Mouse (Mus musculus) MEL-GATA-1-ER (cell line): ENCODE data around the gene Fhl2.

Source experiments
- DNase-seq: peaks from one replicate; pipeline ENCODE4 v3.0.0-alpha.2; 2012; ENCODE audit warnings: low read depth; ENCODE audit errors: extremely low read depth

Fhl2 gene

DNA sequence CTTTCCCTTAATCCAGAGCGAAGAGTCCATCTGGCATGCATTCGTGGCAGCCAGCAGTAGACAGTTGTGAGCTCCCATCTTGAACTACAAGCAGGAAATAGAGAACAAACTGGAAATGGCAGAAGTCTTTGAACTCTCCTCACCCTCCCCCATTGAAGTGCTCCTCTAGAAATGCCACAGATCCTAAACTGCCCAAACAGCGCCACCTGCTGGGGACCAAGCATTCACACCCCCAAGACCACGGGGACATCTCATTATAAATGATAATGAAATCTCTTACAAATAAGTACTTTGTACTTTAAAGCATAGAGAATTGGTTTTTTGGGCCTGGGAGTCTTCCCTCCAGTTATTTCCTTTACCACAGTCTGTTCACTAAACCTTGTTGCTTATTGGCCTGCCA is 86.2 kb downstream of the Fhl2 start:
- DNase-seq: peak; percentile 59

DNA sequence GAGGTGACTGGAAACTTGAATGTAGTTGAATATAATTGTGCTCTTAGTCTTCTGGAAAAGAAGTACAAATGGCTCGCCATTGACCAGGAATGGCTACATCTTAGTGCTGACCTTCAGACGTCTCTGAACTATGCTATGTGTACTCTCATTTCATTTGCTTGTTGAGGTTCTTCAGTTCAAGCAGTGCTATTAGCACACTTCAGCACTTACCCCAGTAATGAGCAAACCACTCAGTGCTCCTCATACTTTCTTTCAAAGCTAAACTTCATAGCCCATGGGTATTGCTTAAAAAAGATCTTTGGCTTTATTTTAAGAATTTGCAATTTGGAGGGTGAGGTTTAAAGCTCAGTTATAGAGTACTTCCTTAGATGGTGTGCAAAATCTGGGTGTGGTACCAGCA is 88.1 kb downstream of the Fhl2 start:
- no peak for DNase-seq

GRCm38 (mm10) chr1:43098031-43098984 is 98.5 kb downstream of the Fhl2 start, which contains the start of the genes Tgfbrap1 and AI597479:
TSS of gene Tgfbrap1 (minus strand) at chr1:43098637.
TSS of gene AI597479 (plus strand) at chr1:43098710.
- DNase-seq: peak; percentile 68

DNA sequence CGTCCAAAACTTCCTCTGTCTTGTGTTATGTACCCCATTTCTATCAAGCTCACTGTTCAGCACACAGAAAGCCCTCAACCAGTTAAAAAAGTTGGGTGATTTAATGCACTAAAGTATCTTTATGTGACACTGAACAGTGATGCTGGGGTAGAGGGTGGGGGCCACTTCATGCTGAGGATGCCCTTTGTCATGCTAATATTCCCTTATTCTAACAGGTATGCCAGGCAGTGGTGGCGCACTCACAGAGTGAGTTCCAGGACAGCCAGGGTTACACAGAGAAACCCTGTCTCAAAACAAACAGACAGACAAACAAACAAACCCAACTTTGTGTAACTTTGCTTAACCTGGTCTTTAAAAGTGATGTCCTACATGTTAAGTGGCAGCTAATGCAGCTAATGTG is 102.6 kb downstream of the Fhl2 start:
- DNase-seq: no peak

DNA sequence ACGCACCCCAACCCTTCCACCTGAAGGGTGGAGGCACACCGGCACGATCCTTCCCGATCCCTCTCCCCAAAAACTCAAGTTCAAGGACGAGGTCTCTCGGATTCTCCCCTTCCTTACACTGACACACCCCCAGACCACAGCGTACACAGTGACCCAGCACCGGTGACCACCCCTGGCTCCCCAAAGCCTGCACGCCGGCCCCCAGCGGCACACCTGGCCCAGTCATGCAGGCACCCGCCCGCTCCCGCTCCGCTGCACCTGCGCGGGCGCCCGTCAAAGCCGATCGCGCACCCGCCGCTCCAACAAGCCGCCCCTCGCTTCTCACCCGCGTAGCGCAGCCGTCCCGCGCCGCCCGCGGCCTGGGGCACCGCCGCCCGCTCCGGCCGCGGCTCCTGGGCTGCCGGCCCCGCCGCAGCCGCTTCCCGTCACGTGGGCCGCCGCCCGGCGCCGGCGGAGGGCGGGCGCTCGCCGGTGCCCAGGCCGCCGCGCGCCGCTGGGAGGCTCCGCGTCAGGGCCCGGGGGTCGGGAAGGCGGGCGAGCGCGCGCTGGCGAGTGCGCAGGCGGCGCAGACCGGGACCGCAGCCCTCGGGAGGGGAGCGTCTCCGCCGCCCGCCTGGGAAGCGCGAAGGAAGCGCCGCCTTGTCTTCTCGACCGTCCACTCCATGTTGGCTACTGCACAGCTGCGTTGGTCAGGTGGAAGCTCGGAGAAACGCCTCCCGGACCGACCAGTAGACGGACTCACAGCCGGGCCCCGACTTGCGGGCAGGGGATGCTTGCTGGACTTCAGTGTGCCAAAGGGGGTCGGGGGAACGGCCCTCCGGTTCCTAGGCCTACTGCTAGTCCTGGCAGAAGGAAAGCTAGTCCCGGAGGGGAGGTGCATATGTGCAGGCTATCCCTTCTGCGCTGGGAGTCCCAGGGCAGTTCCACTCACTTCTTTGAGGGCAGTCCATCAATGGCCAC is 104.4 kb downstream of the Fhl2 start:
- DNase-seq: no peak

- DNase-seq: no peak
Measured at GRCm38 (mm10) chr1:43091306-43092055, 105.3 kb downstream of the Fhl2 start.

DNA sequence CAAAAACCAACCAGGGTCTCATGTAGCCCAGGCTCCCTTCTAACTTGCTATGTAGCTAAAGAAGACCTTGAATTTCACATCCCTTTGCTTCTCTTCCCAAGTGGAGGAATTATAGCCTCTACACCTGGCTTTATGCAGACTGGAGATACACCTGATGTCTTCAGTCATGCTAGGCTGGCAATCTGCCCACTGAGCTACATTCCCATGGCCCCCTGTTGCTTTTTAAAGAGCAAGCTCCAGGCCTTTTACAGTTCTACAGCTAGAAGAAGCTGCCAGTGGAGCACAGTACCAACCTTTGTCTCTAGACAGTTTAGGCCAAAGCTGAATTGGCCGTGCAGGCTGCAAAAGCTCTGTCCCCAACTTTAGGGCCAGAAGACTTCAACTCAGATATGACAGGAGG is 106.4 kb downstream of the Fhl2 start:
- no peak for DNase-seq

- DNase-seq: no peak
Measured at GRCm38 (mm10) chr1:43082946-43083345, 113.8 kb downstream of the Fhl2 start.

DNA sequence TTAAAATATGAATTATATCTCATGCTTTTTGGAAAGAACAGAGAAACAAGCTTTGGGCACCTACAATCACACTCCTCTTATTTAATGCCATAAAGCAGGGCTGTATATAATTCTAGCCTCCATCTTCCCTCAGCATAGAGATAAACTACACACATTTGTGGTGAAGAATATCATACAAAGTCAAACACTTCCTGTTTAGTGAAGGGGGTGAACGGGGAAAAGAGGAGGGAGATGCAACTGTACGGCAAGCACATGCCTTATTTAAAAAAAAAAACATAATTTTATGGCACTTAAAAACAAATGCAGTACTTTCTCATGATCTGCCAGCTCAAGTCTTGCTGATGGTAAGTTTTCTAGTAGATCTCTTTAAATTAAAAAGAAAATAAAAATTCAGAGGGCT is 118.7 kb downstream of the Fhl2 start:
- no peak for DNase-seq

DNA sequence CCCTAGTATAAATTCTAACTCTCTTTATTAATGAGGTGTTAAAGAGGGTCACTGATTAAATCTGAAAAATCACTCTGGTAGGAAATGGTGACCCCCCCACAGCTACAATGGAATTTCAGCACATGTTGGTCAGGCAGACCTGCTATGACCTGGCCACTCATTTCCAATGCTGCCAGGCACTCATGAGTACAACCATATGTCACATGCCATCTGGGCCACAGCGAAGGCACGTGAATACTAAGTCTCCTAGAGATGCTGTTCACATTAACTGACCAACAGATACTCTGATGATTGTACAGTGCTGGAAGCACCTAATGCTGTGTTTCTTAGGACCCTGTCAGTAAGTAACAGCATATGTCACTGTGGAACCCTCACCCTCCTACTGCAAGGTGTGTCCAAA is 122.0 kb downstream of the Fhl2 start:
- no peak for DNase-seq
